Mouse (Mus musculus): ENCODE measurements around the gene Magi2.
"Not testable (repeated sequence)": the region's sequence is repeated elsewhere in the genome, so short reads cannot be mapped to it uniquely, and the experiment has no call there.

Gene Magi2

DNA sequence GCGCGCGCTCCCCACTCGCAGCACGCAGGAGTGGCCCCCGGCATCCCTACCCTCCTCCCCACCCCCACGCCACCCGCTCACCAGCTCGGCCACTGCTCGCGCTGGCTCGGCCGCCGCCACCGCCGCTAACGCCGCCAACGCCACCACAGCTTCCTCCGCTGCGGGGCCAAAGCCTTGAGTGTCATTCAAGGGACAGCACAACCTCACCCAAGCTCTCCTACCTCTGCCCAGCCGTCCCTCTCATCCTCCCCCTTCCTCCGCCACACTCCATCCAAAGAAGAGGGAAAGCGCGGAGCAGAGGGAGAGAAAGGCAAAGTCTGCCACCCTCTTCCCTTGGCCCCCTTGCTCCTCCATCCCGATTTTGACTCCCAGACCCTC, at the start of gene Magi2:
Gene Magi2 (plus strand): TSS at position 171 of the 378 bp plus-strand sequence.
- no peak for DNase-seq

DNA sequence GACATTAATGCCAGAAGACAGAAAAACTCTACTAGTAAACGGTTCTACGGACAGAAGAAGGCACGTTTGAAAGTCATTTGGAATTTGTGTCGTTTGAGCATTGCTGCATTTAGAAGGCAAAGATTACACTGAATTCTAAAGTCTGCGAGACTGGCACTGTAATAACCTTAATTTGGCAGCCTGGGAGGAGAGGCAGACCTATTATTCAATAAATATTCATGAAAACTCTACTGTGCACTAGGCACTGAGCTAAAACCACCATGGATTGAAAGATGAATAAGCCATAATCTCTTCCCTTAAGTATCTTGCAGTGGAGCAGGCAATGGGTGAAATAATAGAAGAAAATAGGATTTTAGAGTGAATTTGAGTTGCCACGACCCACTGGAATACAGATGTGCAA, 48.2 kb upstream of the Magi2 start:
- DNase-seq, result no peak

DNA sequence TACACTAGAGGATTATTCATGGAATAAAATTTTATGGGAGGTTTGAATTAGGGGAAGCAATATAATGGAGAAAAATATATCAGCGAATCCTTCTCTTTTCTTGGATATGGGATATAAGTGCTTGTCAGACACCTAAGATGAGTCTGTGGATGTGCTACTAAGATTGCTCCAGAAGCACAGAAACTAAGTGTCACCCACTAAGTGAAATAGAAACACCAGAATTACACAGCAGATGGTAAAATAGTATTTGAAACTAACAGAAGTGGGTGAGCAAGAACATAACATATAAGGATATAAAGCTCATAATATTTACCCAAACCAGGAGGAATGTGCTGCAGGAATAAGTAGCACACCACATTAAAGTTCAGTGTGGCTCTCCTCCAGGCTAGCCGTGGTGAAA, 40.7 kb upstream of the Magi2 start:
- no peak for DNase-seq

DNA sequence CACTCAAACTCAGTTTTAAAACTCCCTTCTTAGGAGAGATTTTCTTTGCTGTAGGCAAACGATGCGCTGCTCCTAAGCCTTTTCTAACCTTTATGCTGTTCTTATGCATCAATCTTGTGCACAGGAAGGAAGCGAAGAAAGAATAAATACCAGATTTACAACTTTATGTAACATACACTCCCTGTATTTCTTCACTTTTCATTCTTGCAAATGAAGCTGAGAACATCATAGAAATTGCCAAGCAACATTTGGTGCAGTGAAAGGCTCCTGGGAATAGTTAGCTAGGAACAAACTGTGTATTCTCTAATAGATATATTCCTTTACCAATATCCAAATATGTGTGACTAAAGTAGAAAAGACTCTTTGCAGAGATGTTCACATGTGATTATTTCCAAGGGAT, 15.2 kb upstream of the Magi2 start:
- DNase-seq, result no peak

DNA sequence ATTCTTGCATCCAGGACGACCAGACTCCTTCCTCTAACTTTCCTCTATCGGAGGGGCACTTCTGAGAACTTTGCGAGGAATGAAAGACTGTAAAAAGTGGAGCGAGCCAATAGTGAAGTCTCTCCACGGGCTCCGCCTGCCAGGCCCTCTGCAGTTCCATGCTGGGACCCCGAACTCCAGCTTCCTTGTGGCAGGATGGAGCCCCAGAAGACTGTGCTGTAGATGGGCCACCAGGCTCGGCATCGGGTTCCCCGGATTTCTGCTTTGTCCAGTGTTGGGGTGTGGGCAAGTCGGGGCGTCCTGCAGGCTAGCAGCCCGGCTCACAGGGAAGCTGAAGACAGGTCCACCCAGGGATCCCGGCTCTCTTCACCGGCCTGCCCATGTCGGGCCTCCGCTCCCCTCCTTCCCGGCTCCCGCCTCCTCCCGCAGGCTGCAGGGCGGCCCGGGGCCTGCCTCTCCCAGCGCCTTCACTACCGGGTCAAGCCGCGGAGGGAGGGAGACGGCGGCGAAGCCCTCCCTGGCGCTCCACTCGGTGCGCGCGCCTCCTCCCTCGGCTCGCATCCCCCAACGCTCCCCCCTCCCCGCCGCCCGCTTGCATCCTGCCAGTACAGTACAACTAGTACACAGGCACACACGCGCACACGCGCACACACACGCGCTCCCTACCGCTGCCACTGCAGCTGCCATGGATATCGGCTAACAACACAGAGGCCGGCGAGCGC, 531 bp upstream of the Magi2 start:
- peak; percentile 99 for DNase-seq

DNA sequence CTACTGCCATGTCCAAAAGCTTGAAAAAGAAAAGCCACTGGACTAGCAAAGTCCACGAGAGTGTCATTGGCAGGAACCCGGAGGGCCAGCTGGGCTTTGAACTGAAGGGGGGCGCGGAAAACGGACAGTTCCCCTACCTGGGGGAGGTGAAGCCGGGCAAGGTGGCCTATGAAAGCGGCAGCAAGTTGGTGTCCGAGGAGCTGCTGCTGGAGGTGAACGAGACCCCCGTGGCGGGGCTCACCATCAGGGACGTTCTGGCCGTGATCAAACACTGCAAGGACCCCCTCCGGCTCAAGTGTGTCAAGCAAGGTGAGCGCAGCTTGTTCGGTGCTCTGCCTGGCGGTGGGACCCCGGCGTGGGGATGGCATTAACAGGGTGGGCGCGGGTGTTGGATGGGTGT, 445 bp downstream of the Magi2 start:
- DNase-seq, result peak; percentile 94

DNA sequence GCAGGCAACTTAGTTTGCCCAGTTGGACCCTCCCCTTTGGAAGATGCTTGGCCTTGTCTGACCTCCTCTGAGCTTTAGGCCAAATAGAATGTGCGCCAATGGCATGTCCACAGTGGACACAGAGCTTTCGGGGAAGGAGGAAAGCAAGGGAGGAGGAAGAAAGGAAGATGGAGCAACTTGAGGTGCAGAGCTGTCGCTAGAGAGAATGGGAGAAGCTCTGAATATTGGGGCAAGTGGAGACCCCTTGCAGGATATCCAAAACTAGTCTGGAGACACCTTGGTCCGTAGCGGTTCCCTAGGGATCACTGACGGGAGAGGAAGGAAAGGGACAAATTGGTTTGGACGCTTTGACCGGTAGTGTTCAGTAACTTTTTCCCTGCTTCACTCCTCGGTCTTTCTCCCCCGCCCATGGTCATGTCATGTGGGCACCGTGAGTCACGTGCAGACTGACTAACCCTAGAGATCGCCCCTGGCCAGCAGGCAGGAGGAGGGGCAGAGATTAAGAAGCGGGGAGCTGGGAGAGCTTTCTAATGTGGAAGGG, 1.0 kb downstream of the Magi2 start:
- peak; percentile 98 for DNase-seq

DNA sequence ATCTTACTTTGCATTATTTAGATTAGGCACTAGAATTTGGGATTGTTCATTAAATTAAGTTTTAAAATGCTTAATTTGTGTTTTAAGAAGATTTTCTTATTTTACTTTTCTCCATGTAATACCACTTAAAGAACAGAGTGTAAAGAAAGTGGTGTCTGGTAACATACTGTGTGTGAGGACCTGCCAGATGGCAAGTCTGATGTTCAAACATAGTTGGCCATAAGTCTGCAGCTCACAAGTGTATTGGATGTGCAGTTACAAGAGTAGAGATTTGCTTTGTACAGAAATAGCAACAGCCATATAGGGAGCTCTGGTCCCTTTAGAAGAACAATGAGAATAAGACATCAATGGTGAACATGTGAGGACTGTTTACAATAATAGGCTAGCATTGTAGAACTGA, 15.0 kb downstream of the Magi2 start:
- DNase-seq, result no peak

DNA sequence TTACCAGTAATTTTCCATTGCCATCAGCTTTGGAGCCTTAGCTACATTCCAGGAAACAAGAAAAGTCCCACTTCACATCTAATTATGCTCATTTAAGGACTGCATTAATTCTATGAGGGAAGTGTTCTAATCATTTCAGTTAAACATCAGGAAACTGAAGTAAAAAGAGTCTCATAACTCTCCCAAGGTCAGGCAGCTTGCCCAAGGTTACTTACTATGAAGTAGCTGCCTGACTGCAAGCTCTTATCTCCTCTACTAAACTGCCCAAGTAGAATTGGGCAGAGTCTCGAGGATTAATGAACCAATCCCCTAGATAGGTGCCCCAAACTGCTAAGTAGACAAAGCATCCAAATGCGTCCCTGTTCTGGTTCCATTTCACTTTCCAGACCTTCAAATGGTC, 19.6 kb downstream of the Magi2 start:
- no peak for DNase-seq

DNA sequence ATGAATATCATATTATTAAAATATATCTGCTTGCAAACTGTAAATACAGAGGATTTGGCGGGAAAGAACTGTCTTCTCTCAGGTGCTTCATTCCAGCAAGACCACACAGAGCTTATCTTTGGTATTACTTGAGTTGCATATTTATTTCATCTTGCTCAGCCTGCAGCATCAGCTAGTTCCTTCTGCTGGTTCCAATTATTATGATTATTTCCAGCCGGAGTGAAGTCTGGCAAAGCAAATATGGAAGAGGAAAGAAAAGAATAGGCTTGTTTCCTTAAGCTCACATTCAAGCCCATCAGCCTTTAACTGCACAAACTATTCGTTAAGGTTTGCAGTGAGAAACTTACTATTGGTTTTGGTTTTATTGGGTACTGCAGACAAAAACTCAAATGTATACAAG, 20.4 kb downstream of the Magi2 start:
- no peak for DNase-seq

DNA sequence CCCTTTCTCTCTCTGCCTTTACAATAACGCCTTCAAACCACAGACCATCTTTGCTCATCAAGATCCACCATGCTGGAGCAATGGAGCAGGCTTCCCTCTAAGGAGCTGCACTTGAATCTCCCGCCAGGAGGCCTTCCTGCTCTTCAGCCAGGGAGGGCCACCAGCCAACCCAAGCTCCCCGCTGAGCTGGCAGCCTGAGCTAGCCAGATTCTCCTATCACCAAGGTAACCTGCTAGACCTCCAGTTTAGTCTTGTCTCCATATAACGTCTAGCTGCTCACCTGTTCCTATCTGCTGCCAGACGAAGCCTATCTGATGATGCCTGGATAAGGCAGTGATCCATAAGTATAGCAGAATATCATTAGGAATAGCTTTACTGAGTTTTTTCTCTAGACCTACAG, 36.0 kb downstream of the Magi2 start:
- no peak for DNase-seq

DNA sequence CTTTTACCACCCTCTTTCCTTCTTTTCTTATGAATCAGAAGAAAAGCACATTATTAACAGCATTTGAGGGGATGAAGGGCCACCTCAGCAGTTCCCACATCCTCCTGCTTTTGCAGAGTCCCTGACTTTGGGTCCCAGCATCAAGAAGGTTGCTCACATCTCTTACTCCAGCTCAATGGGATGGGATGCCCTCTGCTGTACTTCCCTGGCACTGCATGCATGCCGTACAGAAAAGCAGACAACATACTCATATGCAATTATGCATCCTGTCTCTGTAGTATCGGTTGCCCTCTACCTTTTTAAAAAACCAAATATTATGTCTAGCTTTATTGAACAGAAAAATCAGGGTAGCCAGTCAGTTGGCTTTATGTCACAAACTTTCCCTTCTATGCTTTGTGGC, 37.8 kb downstream of the Magi2 start:
- no peak for DNase-seq

DNA sequence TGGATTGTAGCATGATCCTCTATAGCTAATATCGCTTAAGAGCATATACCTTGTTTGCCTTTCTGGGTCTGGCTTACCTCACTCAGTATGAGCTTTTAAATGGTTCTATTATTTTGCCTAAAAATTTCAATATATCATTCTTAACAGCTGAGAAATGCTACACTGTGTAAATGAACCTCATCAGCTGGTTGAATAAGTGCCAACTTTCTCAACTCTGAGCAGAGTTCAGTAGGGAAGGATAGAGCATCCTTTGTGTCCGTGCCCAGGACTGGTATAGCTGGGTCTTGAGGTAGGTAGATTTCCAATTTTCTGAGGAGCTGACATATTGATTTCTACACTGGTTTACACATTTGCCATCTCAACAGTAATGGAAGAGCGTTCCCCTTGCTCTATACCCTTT, 65.7 kb downstream of the Magi2 start:
- DNase-seq, result no peak

DNA sequence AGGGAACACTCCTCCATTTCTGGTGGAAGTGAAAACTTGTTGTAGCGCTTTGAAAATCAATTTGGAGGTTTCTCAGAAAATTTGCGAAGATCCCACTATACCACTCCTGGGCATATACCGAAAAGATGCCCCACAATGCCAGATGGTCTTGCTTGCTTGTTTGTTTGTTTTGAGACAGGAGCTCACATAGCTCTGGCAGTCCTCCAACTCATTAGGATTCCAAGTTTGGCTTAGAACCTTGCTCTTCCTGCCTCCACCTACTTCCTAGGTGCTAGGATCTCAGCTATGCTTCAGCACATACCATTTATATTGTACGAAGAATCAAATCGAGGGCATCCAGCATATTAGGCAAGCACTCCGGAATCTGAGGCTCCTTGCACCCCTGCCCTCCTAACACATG, 79.8 kb downstream of the Magi2 start:
- DNase-seq, result no peak

DNA sequence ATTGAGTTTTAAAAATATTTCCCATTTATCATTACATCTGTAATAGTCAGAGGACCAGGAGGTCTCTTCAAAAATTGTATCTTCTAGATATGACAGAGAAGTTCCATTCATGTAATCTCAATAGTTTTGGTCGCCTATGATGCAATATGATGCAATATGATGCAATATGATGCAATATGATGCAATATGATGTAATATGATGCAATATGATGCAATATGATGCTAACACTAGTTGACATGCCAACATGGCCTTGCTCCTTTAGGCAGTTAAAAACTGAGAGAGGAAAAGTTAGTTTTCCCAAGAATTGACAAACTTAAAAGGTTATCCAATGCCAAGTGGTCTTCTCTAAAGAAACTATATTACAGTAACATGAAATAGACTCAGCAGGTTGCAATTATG, 83.0 kb downstream of the Magi2 start:
- DNase-seq, result no peak

DNA sequence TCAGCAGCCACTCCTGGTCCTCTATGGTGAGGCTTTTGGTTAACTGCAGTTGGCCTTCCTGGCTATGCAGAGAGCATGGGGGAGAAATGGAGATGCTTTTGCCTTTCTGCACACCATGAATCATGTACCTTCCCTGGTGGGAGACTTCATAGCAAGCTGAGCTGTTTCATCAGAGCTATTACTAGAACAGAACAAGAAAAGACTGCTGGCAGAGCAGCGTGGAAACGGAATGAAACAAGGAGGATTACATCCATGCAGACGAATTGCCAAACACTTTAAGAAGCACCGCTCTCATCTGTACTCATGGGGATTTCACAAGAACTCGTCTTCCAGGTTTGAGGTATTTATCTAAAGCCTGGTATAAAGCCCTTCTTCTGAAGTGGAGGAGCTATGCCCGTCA, 95.7 kb downstream of the Magi2 start:
- no peak for DNase-seq

DNA sequence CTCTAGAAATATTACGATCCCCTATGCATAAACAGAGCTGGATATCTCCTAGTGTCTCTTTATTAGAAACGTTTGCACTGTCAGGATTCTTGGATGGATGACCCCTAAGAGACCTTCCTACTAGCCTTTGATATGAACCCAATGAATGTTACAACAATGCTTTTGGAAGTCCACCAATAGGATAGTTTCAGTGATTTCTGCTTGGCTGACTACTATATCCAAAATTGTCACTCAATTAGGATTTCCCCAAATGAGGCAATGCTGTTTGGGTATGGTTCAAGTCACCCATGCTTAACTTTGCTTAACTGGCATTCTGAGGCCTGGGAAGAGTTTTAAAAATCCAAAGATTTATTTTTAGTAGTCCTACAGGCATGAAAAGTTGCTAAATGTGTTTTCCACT, 110.7 kb downstream of the Magi2 start:
- DNase-seq, result no peak

DNA sequence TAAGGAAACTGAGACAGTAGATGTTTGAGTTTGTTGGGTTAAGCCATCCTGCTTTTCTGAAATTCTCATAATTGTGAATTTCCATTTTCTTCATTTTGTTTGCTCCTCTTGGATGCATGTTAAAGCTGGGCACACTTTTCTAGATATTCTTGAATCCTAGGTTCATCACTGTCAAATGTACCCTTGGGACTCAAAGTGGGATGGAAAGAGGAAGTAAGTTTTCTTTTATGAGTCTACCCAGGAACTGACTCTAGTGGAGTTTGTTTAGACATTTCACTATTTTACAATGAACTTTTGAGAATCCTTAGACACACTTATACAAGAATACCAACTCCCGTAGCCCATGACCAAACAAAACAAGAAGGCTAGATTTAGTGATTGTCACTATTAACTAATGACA, 141.3 kb downstream of the Magi2 start:
- DNase-seq, result no peak

DNA sequence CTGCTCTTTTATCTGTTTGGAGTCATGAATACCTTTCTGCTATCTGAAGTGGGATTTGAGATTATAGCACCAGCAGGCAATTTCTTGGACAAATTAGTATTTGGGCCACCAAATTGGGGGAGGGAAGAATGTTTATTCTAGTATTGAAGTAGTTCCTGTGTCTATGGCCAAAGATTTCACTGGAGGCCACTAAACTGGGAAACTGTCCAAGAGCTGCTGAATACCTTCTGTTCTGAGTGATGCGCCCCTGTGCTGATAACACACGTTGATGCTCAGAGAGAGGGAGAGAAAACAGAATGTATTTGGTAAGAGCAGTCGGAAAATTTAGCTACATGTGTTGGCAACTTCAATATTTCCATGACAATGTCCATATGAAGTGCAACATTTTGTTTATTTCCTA, 169.0 kb downstream of the Magi2 start:
- DNase-seq, result no peak

DNA sequence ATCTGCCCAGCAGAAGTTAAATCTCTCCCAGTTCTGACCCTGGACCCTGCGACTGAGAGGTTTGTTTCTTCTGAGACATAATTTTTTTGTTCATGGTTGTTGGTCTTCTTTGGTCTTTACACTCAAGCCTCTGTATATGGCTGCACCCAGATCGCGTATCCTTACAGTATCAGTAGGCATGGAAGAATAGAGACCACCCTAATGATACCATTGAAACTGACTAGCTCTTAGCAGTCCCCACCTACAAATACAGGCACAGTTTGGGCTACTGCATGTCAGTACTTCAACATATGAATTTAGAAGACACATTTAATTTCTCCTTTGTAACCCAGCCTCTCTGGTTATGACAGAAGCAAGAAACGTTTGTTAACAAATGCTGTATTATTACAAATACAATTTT, 173.5 kb downstream of the Magi2 start:
- no peak for DNase-seq

DNA sequence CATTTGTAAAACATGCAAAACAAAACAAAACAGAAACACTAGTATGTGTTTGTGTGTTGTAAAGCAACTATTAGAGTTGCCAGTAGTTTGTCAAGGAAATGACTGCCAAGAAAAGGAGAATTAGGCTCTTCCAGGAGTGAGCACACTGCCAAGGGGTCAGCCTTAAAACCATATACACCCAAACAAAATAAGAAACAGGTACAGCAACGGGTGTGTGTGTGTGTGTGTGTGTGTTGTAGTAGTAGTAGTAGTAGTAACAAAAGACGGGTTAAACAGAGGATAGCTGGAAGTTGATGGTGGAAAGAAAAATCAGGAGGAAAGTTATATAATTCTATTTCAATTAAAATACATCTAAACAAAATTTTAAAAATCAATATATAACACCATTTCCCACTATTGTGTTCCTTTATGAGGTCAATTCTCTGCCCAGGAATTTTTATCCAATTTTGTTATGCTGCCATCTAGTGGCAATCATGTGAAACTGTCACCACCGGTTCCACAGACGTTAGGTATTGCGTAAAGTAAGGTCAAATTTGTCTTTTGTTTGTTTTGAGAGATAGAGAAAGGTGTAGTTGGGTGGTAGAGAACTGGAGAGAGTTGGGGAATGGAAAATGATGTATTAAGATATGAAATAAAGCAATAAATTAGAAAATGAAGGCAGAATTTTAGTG, 174.0 kb downstream of the Magi2 start:
- DNase-seq, result no peak

DNA sequence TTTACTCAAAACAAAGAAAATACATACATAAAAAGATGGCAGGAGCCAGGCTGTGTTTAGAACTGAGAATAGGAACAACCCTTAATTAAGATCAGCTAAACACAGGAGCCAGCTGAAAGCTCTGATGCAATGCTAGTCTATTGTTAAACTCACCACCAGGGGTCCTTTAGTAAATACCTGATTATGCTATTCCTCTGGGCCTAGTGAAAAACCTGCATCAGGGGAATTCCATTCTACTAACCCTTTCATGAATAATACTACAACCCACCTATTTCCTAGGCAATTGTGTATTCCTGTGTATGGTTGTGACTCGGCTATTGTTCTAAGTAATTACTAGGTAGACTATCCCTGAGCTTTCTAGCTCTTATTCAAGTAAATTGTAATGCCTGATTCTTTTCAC, 177.4 kb downstream of the Magi2 start:
- DNase-seq, result not testable (repeated sequence)

DNA sequence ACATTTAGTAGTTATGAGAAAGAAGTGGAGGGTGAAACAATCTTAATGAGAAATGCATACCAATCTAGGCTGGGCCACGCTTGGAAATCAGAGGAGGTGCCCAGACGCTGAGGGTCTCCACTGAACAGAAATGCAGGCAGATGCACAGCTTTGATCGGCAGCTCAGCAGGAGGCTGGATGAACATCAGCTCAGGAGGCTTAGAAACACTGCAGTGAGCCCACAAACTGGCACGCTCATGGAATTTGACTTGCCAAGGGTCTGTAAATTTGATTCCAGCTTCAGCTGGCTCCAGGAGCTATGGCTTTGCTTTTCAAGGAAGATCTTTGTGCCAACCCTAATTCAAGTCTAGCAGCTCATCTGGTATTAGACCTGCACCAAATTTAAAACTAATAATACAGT, 187.7 kb downstream of the Magi2 start:
- no peak for DNase-seq

DNA sequence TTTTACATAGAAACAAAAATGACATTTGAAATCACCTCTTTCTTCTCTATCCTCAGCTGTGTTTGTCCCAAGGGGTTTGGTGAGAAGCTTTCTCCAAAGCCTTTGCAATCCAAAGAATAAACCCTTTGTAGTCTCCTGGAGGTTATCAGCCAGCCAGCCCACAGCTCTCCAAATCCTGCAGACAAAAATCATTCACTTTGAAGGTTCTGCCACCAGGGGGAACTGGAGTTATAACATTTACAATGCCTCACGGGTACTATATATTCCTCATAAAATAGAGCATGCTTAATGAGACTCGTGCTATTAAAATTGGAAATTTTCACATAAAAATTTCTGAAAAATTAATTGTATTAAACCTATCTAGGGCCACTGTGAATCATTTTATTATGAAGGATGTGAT, 202.5 kb downstream of the Magi2 start:
- no peak for DNase-seq

DNA sequence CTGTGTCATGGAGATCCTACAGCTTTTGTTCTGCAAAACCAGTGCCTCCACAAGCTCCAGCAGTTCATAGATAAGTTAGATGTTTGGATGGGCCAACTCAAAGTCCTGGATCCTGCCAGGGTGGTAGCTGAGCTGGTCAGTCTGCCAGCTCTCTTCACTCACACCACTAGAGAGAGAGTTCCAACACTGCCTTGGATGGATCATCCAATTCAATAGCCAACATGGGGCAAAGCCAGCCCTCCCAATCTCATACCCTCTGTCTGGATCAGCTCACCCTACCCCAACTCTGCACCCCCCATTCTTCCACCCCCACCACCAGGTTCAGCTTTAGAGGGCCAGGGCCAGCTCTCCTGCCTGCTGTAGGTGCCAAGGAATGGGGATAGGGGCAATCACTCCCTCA, 235.7 kb downstream of the Magi2 start:
- DNase-seq, result peak; percentile 91
